Mouse (Mus musculus): ENCODE data around the gene Aldh16a1. TPM values are rescaled to one million over a fixed set of nuclear protein-coding genes. Genes with fewer than 3 reads are reported as not detected.
"Not testable (repeated sequence)": the region's sequence is repeated elsewhere in the genome, so short reads cannot be mapped to it uniquely, and the experiment has no call there.

The Aldh16a1 gene
- polyA plus RNA-seq, 1 experiment from 2014 or later, result 49.3 TPM

DNA sequence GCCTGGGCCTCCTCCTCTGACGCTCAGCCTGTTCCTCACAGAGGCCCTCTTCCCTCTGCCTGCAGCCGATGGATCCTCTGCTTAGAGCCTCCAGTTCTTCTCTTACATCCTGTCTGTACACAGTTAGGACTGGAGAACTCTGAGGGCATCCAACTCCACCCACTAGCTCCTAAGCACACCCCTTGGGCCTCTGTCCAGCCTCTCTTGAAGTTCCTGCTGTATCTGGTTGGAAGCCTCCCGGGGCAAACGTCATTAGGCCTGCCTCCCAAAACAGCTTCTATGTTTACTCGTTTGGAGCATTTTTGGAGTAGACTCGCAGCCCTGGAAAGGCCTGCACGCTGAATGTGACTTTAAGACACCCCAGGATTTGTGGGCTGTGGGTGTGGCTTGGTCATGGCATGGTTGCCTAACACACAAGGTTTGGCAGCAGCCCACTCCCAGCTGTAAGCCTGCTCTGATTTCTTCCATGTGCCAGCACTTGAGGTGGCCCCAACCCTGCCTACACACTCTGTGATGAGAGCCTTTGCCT, 50.7 kb downstream of the Aldh16a1 start, which contains the start of gene Fcgrt:
Gene Fcgrt (minus strand): TSS at position 200 of the 529 bp plus-strand sequence.
- H3K27me3 ChIP-seq (replicated peaks), result no peaks in the 10 kb centered on the region
- peak within 1 kb of the TSS; percentile 9; the same call in 1 of the 2 replicates for H3K9ac ChIP-seq
- peak; percentile 93 for ATAC-seq (ENCODE audit: insufficient read depth, low FRiP score, low read depth)
- H3K9me3 ChIP-seq, result no peaks in the 10 kb centered on the region
- 19% methylated on average over 7 of the region's 7 CpGs for WGBS
- peak within 1 kb of the TSS; percentile 93 for H3K27ac ChIP-seq
- peak within 1 kb of the TSS; percentile 44 for H3K4me3 ChIP-seq (replicated peaks)
- no peaks in the 10 kb centered on the region for H3K36me3 ChIP-seq
- peak within 1 kb of the TSS; percentile 59 for H3K4me2 ChIP-seq
- peaks cover 22% of the 10 kb centered on the region for H3K4me1 ChIP-seq

- Histone ChIP-seq H3K36me3 (no peaks in the 10 kb centered on the region), H3K9ac (peak overlapping the region; percentile 9; the same call in 1 of the 2 replicates), H3K9me3 (no peaks in the 10 kb centered on the region), H3K4me2 (peak overlapping the region; percentile 59), H3K27me3 (replicated peaks) (no peaks in the 10 kb centered on the region), H3K4me1 (peaks cover 22% of the 10 kb centered on the region), H3K27ac (peak overlapping the region; percentile 93), H3K4me3 (replicated peaks) (peak overlapping the region; percentile 44)
- ATAC-seq (ENCODE audit: insufficient read depth, low FRiP score, low read depth), result 0 out of 2 replicates have a peak, but pooled peaks have one; percentile 2
- 48% methylated on average over 9 of the region's 9 CpGs for WGBS
Observed at GRCm38 (mm10) chr7:45102940-45103585, 51.3 kb downstream of the Aldh16a1 start.

DNA sequence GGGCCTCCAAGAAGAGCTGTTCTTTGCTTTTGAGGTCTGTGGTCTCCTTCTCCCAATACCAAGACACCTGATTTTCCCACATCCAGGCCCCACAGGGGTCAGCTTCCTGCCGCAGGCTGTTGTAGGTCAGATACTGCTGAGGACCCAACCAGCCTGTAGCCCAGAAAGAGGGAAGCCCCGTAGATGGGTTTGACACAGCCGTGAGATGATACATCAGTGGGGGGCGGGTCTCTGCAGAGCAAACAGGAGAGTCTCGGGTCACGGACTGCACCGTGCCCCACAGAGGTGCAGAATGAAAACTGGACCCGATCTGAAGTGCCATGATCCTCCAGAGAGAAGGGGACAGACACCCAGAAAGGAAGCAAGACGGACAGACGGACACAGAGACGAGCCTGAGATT, 51.9 kb downstream of the Aldh16a1 start:
- peak overlapping the region; percentile 93; the same call in 1 of the 2 replicates for H3K27ac ChIP-seq
- no peak overlapping the region for H3K9ac ChIP-seq

DNA sequence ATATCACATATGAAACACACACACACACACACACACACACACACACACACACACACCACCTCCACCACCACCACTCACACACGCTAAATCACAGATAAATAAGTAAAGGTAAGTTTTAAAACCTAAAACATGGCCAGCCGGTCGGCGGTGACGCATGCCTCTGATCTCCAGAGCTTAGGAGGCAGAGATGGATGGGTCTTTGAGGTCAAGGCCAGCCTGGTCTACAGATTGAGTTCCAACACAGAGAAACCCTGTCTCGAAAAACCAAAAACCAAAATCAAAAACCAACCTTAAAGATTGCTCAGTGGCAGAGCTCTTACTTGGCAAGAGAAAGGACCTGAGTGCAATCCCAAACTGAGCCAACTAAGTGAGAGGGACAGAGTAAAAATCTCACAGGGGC, 54.3 kb downstream of the Aldh16a1 start:
- Histone ChIP-seq H3K27me3 (replicated peaks) (no peaks in the 10 kb centered on the region), H3K4me2 (0 out of 2 replicates have a peak overlapping the region, but pooled peaks have one; percentile 13), H3K9ac (no peak overlapping the region), H3K27ac (no peak overlapping the region), H3K4me3 (replicated peaks) (no peak overlapping the region), H3K4me1 (peaks cover 22% of the 10 kb centered on the region), H3K36me3 (no peaks in the 10 kb centered on the region), H3K9me3 (no peaks in the 10 kb centered on the region)
- 75% methylated on average over 6 of the region's 6 CpGs for WGBS
- no peak for ATAC-seq (ENCODE audit: insufficient read depth, low FRiP score, low read depth)

More for the DNA sequence above, 51.9 kb downstream of the Aldh16a1 start:
- WGBS, result 69% methylated on average over 11 of the region's 11 CpGs
- Histone ChIP-seq H3K27me3 (replicated peaks) (no peaks in the 10 kb centered on the region), H3K4me3 (replicated peaks) (peak overlapping the region; percentile 44), H3K36me3 (no peaks in the 10 kb centered on the region), H3K4me2 (peak overlapping the region; percentile 59), H3K9me3 (no peaks in the 10 kb centered on the region), H3K4me1 (peaks cover 22% of the 10 kb centered on the region)
- ATAC-seq (ENCODE audit: insufficient read depth, low FRiP score, low read depth), result no peak

GRCm38 (mm10) chr7:45098541-45099240, 55.7 kb downstream of the Aldh16a1 start:
- Histone ChIP-seq H3K27me3 (replicated peaks) (no peaks in the 10 kb centered on the region), H3K27ac (no peak overlapping the region), H3K9ac (no peak overlapping the region), H3K36me3 (no peaks in the 10 kb centered on the region), H3K4me3 (replicated peaks) (no peak overlapping the region), H3K4me2 (no peak overlapping the region), H3K9me3 (no peaks in the 10 kb centered on the region), H3K4me1 (peaks cover 16% of the 10 kb centered on the region)
- no peak for ATAC-seq (ENCODE audit: insufficient read depth, low FRiP score, low read depth)
- WGBS, result 87% methylated on average over 8 of the region's 8 CpGs

GRCm38 (mm10) chr7:45097479-45097878, 56.9 kb downstream of the Aldh16a1 start:
- no peak overlapping the region for H3K4me2 ChIP-seq
- WGBS, result 56% methylated on average over 6 of the region's 6 CpGs
- H3K27me3 ChIP-seq (replicated peaks), result no peaks in the 10 kb centered on the region
- no peaks in the 10 kb centered on the region for H3K9me3 ChIP-seq
- H3K36me3 ChIP-seq, result no peaks in the 10 kb centered on the region
- H3K27ac ChIP-seq, result peak overlapping the region; percentile 3; the same call in 1 of the 2 replicates
- ATAC-seq (ENCODE audit: insufficient read depth, low FRiP score, low read depth), result no peak
- no peak overlapping the region for H3K4me3 ChIP-seq (replicated peaks)
- peaks cover 14% of the 10 kb centered on the region for H3K4me1 ChIP-seq
- no peak overlapping the region for H3K9ac ChIP-seq

DNA sequence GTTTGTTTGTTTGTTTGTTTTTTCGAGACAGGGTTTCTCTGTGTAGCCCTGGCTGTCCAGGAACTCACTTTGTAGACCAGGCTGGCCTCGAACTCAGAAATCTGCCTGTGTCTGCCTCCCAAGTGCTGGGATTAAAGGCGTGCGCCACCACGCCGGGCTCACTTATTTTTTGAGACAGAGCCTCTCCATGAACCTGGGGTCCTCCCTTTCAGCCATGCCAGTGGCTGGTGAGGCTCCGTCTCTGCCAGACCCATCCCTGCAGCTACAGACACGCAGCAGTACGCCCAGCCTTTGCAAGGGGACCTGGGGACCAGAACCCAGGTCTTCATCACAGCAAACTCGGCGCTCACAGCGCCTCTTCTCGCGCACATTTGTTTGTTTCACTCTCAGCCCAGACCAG, 58.4 kb downstream of the Aldh16a1 start:
- H3K9ac ChIP-seq; H3K36me3 ChIP-seq; H3K9me3 ChIP-seq; ATAC-seq (ENCODE audit: insufficient read depth, low FRiP score, low read depth); H3K27ac ChIP-seq; H3K4me2 ChIP-seq; H3K27me3 ChIP-seq (replicated peaks); H3K4me3 ChIP-seq (replicated peaks); H3K4me1 ChIP-seq: not testable (repeated sequence)
- WGBS, result 94% methylated on average over 14 of the region's 14 CpGs

DNA sequence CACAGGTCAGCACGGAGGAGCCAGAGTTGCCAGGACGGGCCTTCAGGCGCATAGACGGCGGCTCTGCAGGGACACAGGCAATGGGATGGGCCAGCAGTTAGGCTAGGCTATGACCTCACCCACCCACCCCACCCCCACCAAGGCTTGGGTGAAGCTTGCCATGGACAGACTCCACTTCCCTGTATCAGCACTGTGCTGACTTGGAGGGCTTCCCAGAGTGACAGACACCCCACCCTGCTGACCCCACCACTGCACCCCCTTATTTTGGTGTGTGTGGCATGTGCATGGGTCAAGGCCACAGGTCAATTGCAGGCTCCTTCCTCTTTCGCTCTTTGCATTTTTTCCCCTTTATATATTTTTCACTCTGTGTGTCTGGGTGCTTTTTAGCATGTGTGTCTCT, 59.0 kb downstream of the Aldh16a1 start:
- Histone ChIP-seq H3K4me3 (replicated peaks) (no peak overlapping the region), H3K9ac (no peak overlapping the region), H3K4me1 (peaks cover 12% of the 10 kb centered on the region; the same call in 1 of the 2 replicates), H3K4me2 (no peak overlapping the region), H3K27ac (no peak overlapping the region), H3K27me3 (replicated peaks) (no peaks in the 10 kb centered on the region), H3K36me3 (no peaks in the 10 kb centered on the region), H3K9me3 (no peaks in the 10 kb centered on the region)
- WGBS, result 76% methylated on average over 6 of the region's 6 CpGs
- no peak for ATAC-seq (ENCODE audit: insufficient read depth, low FRiP score, low read depth)

DNA sequence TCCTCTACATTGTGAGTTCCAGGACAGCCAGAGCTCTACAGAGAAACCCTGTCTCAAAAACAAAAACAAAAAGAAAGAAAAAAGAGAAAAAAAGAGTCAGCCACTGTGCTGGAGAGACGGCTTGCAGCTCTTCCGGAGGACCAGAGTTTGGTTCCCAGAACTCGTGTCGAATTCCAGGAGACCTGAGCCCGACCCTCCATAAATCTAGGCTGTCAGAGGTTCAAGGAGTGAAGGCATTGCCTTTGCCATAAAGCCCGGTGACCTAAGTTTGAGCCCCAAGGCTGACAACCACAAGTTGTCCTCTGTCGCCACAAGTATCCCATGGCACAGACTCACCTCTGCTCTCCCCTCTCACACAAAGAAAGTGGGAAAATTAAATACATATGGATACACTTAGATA, 60.3 kb downstream of the Aldh16a1 start:
- no peak overlapping the region for H3K4me3 ChIP-seq (replicated peaks)
- no peak overlapping the region for H3K4me2 ChIP-seq
- no peaks in the 10 kb centered on the region for H3K36me3 ChIP-seq
- peaks cover 14% of the 10 kb centered on the region; the same call in 1 of the 2 replicates for H3K4me1 ChIP-seq
- no peaks in the 10 kb centered on the region for H3K27me3 ChIP-seq (replicated peaks)
- 28% methylated on average over 7 of the region's 7 CpGs for WGBS
- no peak overlapping the region for H3K27ac ChIP-seq
- H3K9me3 ChIP-seq, result no peaks in the 10 kb centered on the region
- no peak for ATAC-seq (ENCODE audit: insufficient read depth, low FRiP score, low read depth)
- H3K9ac ChIP-seq, result no peak overlapping the region

- Histone ChIP-seq H3K4me2 (peak overlapping the region; percentile 21; the same call in 1 of the 2 replicates), H3K9ac (no peak overlapping the region), H3K4me1 (peaks cover 14% of the 10 kb centered on the region; the same call in 1 of the 2 replicates), H3K36me3 (0 out of 2 replicates have a peak, but pooled peaks cover under 1% of the 10 kb centered on the region), H3K27me3 (replicated peaks) (no peaks in the 10 kb centered on the region), H3K9me3 (no peaks in the 10 kb centered on the region), H3K4me3 (replicated peaks) (no peak overlapping the region), H3K27ac (peak overlapping the region; percentile 84)
- WGBS, result 28% methylated on average over 17 of the region's 18 CpGs
- no peak for ATAC-seq (ENCODE audit: insufficient read depth, low FRiP score, low read depth)
Observed at GRCm38 (mm10) chr7:45093516-45093905, 60.9 kb downstream of the Aldh16a1 start.

GRCm38 (mm10) chr7:45092828-45093515, 61.4 kb downstream of the Aldh16a1 start:
- H3K36me3 ChIP-seq, result 0 out of 2 replicates have a peak, but pooled peaks cover 6% of the 10 kb centered on the region
- peak overlapping the region; percentile 21; the same call in 1 of the 2 replicates for H3K4me2 ChIP-seq
- H3K27me3 ChIP-seq (replicated peaks), result no peaks in the 10 kb centered on the region
- no peak overlapping the region for H3K9ac ChIP-seq
- peak overlapping the region; percentile 84 for H3K27ac ChIP-seq
- no peak for ATAC-seq (ENCODE audit: insufficient read depth, low FRiP score, low read depth)
- H3K4me1 ChIP-seq, result peaks cover 14% of the 10 kb centered on the region; the same call in 1 of the 2 replicates
- no peak overlapping the region; the same call in 1 of the 2 replicates for H3K4me3 ChIP-seq (replicated peaks)
- H3K9me3 ChIP-seq, result no peaks in the 10 kb centered on the region
- WGBS, result 45% methylated on average over 12 of the region's 12 CpGs
